Mouse (Mus musculus): Measurements from ENCODE around the gene Evx2. TPM values are rescaled to one million over a fixed set of nuclear protein-coding genes. Genes with fewer than 3 reads are reported as not detected.

Evx2 gene
- polyA plus RNA-seq, 1 experiment from 2014 or later: not detected

- H3K4me3 ChIP-seq (replicated peaks): peak overlapping the region; percentile 23
- H3K27ac ChIP-seq: peak overlapping the region; percentile 100
- peak overlapping the region; percentile 75 for H3K4me2 ChIP-seq
- no peaks in the 10 kb centered on the region for H3K36me3 ChIP-seq
- H3K27me3 ChIP-seq: 0 out of 2 replicates have a peak, but pooled peaks cover 7% of the 10 kb centered on the region
- no peak overlapping the region for H3K9ac ChIP-seq
- H3K4me1 ChIP-seq: peaks cover 43% of the 10 kb centered on the region
- H3K9me3 ChIP-seq (replicated peaks): no peaks in the 10 kb centered on the region
- no peak for ATAC-seq (replicated peaks; ENCODE audit: low FRiP score)
- WGBS: 13% methylated on average over 17 of the region's 17 CpGs
Observed at GRCm38 (mm10) chr2:74701949-74702819, 42.8 kb upstream of the Evx2 start.

GRCm38 (mm10) chr2:74700546-74701112 is 41.3 kb upstream of the Evx2 start:
- Histone ChIP-seq H3K27ac (peak overlapping the region; percentile 96), H3K36me3 (no peaks in the 10 kb centered on the region), H3K4me1 (peaks cover 58% of the 10 kb centered on the region), H3K9ac (peak overlapping the region; percentile 94), H3K4me2 (peak overlapping the region; percentile 80), H3K4me3 (replicated peaks) (peak overlapping the region; percentile 70), H3K27me3 (0 out of 2 replicates have a peak, but pooled peaks cover 7% of the 10 kb centered on the region), H3K9me3 (replicated peaks) (no peaks in the 10 kb centered on the region)
- ATAC-seq (replicated peaks; ENCODE audit: low FRiP score): no peak; the same call in 1 of the 2 replicates
- 10% methylated on average over 22 of the region's 22 CpGs for WGBS

- Histone ChIP-seq H3K27me3 (0 out of 2 replicates have a peak, but pooled peaks cover 13% of the 10 kb centered on the region), H3K4me2 (peak overlapping the region; percentile 80)
- no peak for ATAC-seq (replicated peaks; ENCODE audit: low FRiP score)
Observed at GRCm38 (mm10) chr2:74699664-74700545, 40.5 kb upstream of the Evx2 start.

GRCm38 (mm10) chr2:74699053-74699430 is 39.7 kb upstream of the Evx2 start:
- Histone ChIP-seq H3K9me3 (replicated peaks) (no peaks in the 10 kb centered on the region), H3K4me2 (peak overlapping the region; percentile 80), H3K4me1 (peaks cover 69% of the 10 kb centered on the region), H3K36me3 (no peaks in the 10 kb centered on the region), H3K9ac (peak overlapping the region; percentile 94), H3K27me3 (0 out of 2 replicates have a peak, but pooled peaks cover 13% of the 10 kb centered on the region), H3K27ac (peak overlapping the region; percentile 96), H3K4me3 (replicated peaks) (peak overlapping the region; percentile 70)
- peak; percentile 27; the same call in 1 of the 2 replicates for ATAC-seq (replicated peaks; ENCODE audit: low FRiP score)
- 2% methylated on average over 17 of the region's 17 CpGs for WGBS

More at GRCm38 (mm10) chr2:74699664-74700545, 40.5 kb upstream of the Evx2 start:
- Histone ChIP-seq H3K4me1 (peaks cover 65% of the 10 kb centered on the region), H3K4me3 (replicated peaks) (peak overlapping the region; percentile 70), H3K36me3 (no peaks in the 10 kb centered on the region), H3K9ac (peak overlapping the region; percentile 94), H3K9me3 (replicated peaks) (no peaks in the 10 kb centered on the region), H3K27ac (peak overlapping the region; percentile 96)
- WGBS: 14% methylated on average over 23 of the region's 23 CpGs

GRCm38 (mm10) chr2:74698201-74699052 is 39.1 kb upstream of the Evx2 start:
- H3K9ac ChIP-seq: peak overlapping the region; percentile 94
- peaks cover 65% of the 10 kb centered on the region for H3K4me1 ChIP-seq
- peak overlapping the region; percentile 96 for H3K27ac ChIP-seq
- H3K4me3 ChIP-seq (replicated peaks): peak overlapping the region; percentile 70
- WGBS: under 1% methylated on average over 78 of the region's 86 CpGs
- ATAC-seq (replicated peaks; ENCODE audit: low FRiP score): peak; percentile 20
- H3K4me2 ChIP-seq: peak overlapping the region; percentile 80
- 0 out of 2 replicates have a peak, but pooled peaks cover 14% of the 10 kb centered on the region for H3K27me3 ChIP-seq
- no peaks in the 10 kb centered on the region for H3K9me3 ChIP-seq (replicated peaks)
- H3K36me3 ChIP-seq: no peaks in the 10 kb centered on the region

- peak; percentile 49 for ATAC-seq (replicated peaks; ENCODE audit: low FRiP score)
- H3K36me3 ChIP-seq: no peaks in the 10 kb centered on the region
- H3K27ac ChIP-seq: peak within 1 kb of the TSS; percentile 96
- WGBS: under 1% methylated on average over 43 of the region's 43 CpGs
- H3K27me3 ChIP-seq: peaks cover 20% of the 10 kb centered on the region; the same call in 1 of the 2 replicates
- peak within 1 kb of the TSS; percentile 94 for H3K9ac ChIP-seq
- peaks cover 67% of the 10 kb centered on the region for H3K4me1 ChIP-seq
- H3K4me2 ChIP-seq: peak within 1 kb of the TSS; percentile 80
- peak within 1 kb of the TSS; percentile 70 for H3K4me3 ChIP-seq (replicated peaks)
- no peaks in the 10 kb centered on the region for H3K9me3 ChIP-seq (replicated peaks)
Observed at GRCm38 (mm10) chr2:74697567-74698121, 38.3 kb upstream of the Evx2 start, which contains the start of gene Hoxd9. TSS of gene Hoxd9 (plus strand) at chr2:74697727.

- ATAC-seq (replicated peaks; ENCODE audit: low FRiP score): peak; percentile 49
- WGBS: 11% methylated on average over 34 of the region's 34 CpGs
- Histone ChIP-seq H3K27ac (peak overlapping the region; percentile 96), H3K27me3 (peaks cover 20% of the 10 kb centered on the region; the same call in 1 of the 2 replicates), H3K9ac (peak overlapping the region; percentile 48), H3K4me3 (replicated peaks) (peak overlapping the region; percentile 70), H3K4me2 (peak overlapping the region; percentile 80), H3K36me3 (no peaks in the 10 kb centered on the region), H3K4me1 (peaks cover 72% of the 10 kb centered on the region), H3K9me3 (replicated peaks) (no peaks in the 10 kb centered on the region)
Observed at GRCm38 (mm10) chr2:74696442-74697335, 37.3 kb upstream of the Evx2 start.

GRCm38 (mm10) chr2:74695813-74696430 is 36.6 kb upstream of the Evx2 start:
- peak overlapping the region; percentile 48 for H3K9ac ChIP-seq
- peaks cover 74% of the 10 kb centered on the region for H3K4me1 ChIP-seq
- H3K27ac ChIP-seq: peak overlapping the region; percentile 96
- H3K4me2 ChIP-seq: peak overlapping the region; percentile 80
- no peaks in the 10 kb centered on the region for H3K36me3 ChIP-seq
- no peak for ATAC-seq (replicated peaks; ENCODE audit: low FRiP score)
- WGBS: 30% methylated on average over 7 of the region's 7 CpGs
- H3K4me3 ChIP-seq (replicated peaks): peak overlapping the region; percentile 70
- no peaks in the 10 kb centered on the region for H3K9me3 ChIP-seq (replicated peaks)
- peaks cover 20% of the 10 kb centered on the region; the same call in 1 of the 2 replicates for H3K27me3 ChIP-seq

- H3K27ac ChIP-seq: peak overlapping the region; percentile 96
- WGBS: 31% methylated on average over 1 of the region's 1 CpGs
Observed at GRCm38 (mm10) chr2:74695383-74695782, 36.0 kb upstream of the Evx2 start.

More at GRCm38 (mm10) chr2:74695383-74695782, 36.0 kb upstream of the Evx2 start:
- H3K27me3 ChIP-seq: peaks cover 17% of the 10 kb centered on the region; the same call in 1 of the 2 replicates
- peak overlapping the region; percentile 31; the same call in 1 of the 2 replicates for H3K9ac ChIP-seq
- H3K9me3 ChIP-seq (replicated peaks): no peaks in the 10 kb centered on the region
- peaks cover 70% of the 10 kb centered on the region for H3K4me1 ChIP-seq
- peak overlapping the region; percentile 70 for H3K4me3 ChIP-seq (replicated peaks)
- no peak for ATAC-seq (replicated peaks; ENCODE audit: low FRiP score)
- H3K36me3 ChIP-seq: no peaks in the 10 kb centered on the region
- H3K4me2 ChIP-seq: peak overlapping the region; percentile 80
